Mouse (Mus musculus): ENCODE data around the gene Usp5. TPM values are rescaled to one million over a fixed set of nuclear protein-coding genes. Genes with fewer than 3 reads are reported as not detected.
"Not testable (repeated sequence)": the region's sequence is repeated elsewhere in the genome, so short reads cannot be mapped to it uniquely, and the experiment has no call there.

Gene Usp5
- polyA plus RNA-seq, 1 experiment, result 73.2 TPM

DNA sequence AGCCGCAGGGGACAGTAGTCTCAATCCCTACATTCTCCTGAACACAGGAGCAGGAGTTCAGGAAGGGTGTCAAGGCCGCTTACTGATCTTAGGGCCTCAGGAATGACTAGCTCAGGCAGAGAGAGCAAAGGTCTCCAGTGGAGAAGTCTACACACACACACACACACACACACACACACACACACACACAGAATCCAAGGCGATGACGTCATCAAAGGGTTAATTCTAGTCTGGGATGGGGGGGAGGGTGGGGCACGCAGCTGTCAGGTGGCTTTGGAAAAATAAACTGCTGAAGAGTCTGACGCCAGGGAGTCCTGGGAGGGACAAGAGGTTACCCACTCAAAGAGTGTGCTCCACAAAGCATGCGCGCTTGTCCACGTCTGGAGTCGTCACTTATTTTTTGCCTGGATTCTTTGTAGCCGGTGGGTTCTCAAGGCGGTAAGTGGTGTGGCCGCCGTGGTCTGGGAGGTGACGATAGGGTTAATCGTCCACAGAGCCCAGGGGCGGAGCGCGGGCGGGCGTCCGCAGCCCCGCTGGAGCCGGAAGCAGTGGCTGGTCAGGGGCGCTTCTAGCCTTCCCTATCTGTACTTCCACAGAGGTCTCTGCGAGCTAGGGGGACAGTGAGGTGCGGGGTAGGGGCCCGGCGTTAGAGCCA is 20.8 kb downstream of the Usp5 start, which contains the start of gene Spsb2:
Spsb2 (plus strand) TSS at position 304 of the 655 bp plus-strand sequence.
- 3% methylated on average over 29 of the region's 29 CpGs for WGBS
- H3K4me3 ChIP-seq (replicated peaks; ENCODE audit: extremely low read depth, low read depth, low read length), result peak within 1 kb of the TSS; percentile 94
- peak; percentile 81 for DNase-seq
- peaks cover 20% of the 10 kb centered on the region for H3K4me1 ChIP-seq (ENCODE audit: control insufficient read depth, insufficient read depth, low read length)
- no peak for TF ChIP-seq CTCF (IDR thresholded peaks at IDR 0.05; ENCODE audit: insufficient read depth, low read length)
- peak; percentile 46; the same call in 1 of the 2 replicates for TF ChIP-seq POLR2A (IDR thresholded peaks at IDR 0.05; ENCODE audit: borderline replicate concordance, extremely low read depth, low read depth, low read length)

DNA sequence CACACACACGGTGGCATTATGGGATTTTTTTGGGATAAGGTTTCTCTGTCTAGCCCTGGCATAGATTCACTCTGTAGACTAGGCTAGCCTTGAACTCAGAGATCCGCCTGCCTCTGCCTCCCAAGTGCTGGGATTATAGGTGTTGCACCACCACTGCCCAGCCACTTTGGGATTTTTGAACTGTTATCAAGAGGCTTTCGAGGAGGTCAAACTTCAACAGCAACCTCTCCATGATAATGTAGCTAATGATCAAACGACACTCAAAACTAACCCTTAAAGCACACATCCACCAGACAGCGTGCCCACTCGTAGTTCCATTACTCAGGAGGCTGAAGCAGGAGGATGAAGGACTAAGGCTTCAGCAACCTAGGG is 21.3 kb downstream of the Usp5 start:
- DNase-seq, result no peak
- no peak for TF ChIP-seq CTCF (IDR thresholded peaks at IDR 0.05; ENCODE audit: insufficient read depth, low read length)
- TF ChIP-seq POLR2A (IDR thresholded peaks at IDR 0.05; ENCODE audit: borderline replicate concordance, extremely low read depth, low read depth, low read length), result no peak
- H3K4me3 ChIP-seq (replicated peaks; ENCODE audit: extremely low read depth, low read depth, low read length), result peak overlapping the region; percentile 94
- WGBS, result 52% methylated on average over 6 of the region's 6 CpGs
- peaks cover 17% of the 10 kb centered on the region for H3K4me1 ChIP-seq (ENCODE audit: control insufficient read depth, insufficient read depth, low read length)

GRCm38 (mm10) chr6:124807366-124807765 is 21.9 kb downstream of the Usp5 start:
- Histone ChIP-seq H3K4me1 (ENCODE audit: control insufficient read depth, insufficient read depth, low read length) (peaks cover 14% of the 10 kb centered on the region), H3K4me3 (replicated peaks; ENCODE audit: extremely low read depth, low read depth, low read length) (no peak overlapping the region)
- TF ChIP-seq POLR2A (IDR thresholded peaks at IDR 0.05; ENCODE audit: borderline replicate concordance, extremely low read depth, low read depth, low read length) (no peak), CTCF (IDR thresholded peaks at IDR 0.05; ENCODE audit: insufficient read depth, low read length) (no peak)
- DNase-seq, result no peak
- 68% methylated on average over 4 of the region's 4 CpGs for WGBS

- 82% methylated on average over 7 of the region's 7 CpGs for WGBS
- no peak for TF ChIP-seq POLR2A (IDR thresholded peaks at IDR 0.05; ENCODE audit: borderline replicate concordance, extremely low read depth, low read depth, low read length)
- no peak for TF ChIP-seq CTCF (IDR thresholded peaks at IDR 0.05; ENCODE audit: insufficient read depth, low read length)
- Histone ChIP-seq H3K4me3 (replicated peaks; ENCODE audit: extremely low read depth, low read depth, low read length) (no peak overlapping the region), H3K4me1 (ENCODE audit: control insufficient read depth, insufficient read depth, low read length) (peaks cover 14% of the 10 kb centered on the region)
- no peak for DNase-seq
These were observed 22.7 kb downstream of the Usp5 start for GRCm38 (mm10) chr6:124806446-124807140.

GRCm38 (mm10) chr6:124805341-124806321 is 23.7 kb downstream of the Usp5 start:
- peak overlapping the region; percentile 61 for H3K4me3 ChIP-seq (replicated peaks; ENCODE audit: extremely low read depth, low read depth, low read length)
- TF ChIP-seq POLR2A (IDR thresholded peaks at IDR 0.05; ENCODE audit: borderline replicate concordance, extremely low read depth, low read depth, low read length) (peak; percentile 89; the same call in 1 of the 2 replicates), CTCF (IDR thresholded peaks at IDR 0.05; ENCODE audit: insufficient read depth, low read length) (no peak)

GRCm38 (mm10) chr6:124804341-124804740 is 24.9 kb downstream of the Usp5 start:
- Histone ChIP-seq H3K4me3 (replicated peaks; ENCODE audit: extremely low read depth, low read depth, low read length) (no peak overlapping the region), H3K4me1 (ENCODE audit: control insufficient read depth, insufficient read depth, low read length) (peaks cover 10% of the 10 kb centered on the region; the same call in 1 of the 2 replicates)
- no peak for DNase-seq
- 79% methylated on average over 3 of the region's 3 CpGs for WGBS
- TF ChIP-seq CTCF (IDR thresholded peaks at IDR 0.05; ENCODE audit: insufficient read depth, low read length) (no peak), POLR2A (IDR thresholded peaks at IDR 0.05; ENCODE audit: borderline replicate concordance, extremely low read depth, low read depth, low read length) (no peak)

More at GRCm38 (mm10) chr6:124805341-124806321, 23.7 kb downstream of the Usp5 start:
- WGBS, result 3% methylated on average over 34 of the region's 34 CpGs
- DNase-seq, result peak; percentile 92
- peaks cover 14% of the 10 kb centered on the region for H3K4me1 ChIP-seq (ENCODE audit: control insufficient read depth, insufficient read depth, low read length)

- peaks cover 10% of the 10 kb centered on the region; the same call in 1 of the 2 replicates for H3K4me1 ChIP-seq (ENCODE audit: control insufficient read depth, insufficient read depth, low read length)
- H3K4me3 ChIP-seq (replicated peaks; ENCODE audit: extremely low read depth, low read depth, low read length); DNase-seq: not testable (repeated sequence)
- WGBS, result 96% methylated on average over 4 of the region's 4 CpGs
These were observed 25.6 kb downstream of the Usp5 start for GRCm38 (mm10) chr6:124803691-124804090.

DNA sequence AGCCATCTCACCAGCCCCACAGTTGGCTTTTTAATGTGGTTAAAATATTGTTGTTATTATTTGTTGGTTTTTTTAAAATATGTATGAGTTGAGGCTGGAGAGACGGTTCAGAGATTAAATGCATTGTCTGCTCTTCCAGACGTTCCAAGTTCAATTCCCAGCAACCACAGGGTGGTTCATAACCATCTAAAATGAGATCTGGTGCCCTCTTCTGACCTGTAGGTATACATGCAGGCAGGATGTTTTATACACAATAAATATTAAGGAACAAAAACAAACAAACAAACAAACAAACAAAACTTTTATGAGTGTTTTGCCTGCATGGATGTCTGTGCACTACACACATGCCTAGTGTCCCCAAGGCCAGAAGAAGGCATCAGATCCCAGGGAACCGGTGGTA is 26.2 kb downstream of the Usp5 start:
- Histone ChIP-seq H3K4me3 (replicated peaks; ENCODE audit: extremely low read depth, low read depth, low read length) (no peak overlapping the region), H3K4me1 (ENCODE audit: control insufficient read depth, insufficient read depth, low read length) (peaks cover 7% of the 10 kb centered on the region; the same call in 1 of the 2 replicates)
- no peak for DNase-seq
- 81% methylated on average over 3 of the region's 3 CpGs for WGBS
- TF ChIP-seq CTCF (IDR thresholded peaks at IDR 0.05; ENCODE audit: insufficient read depth, low read length) (no peak), POLR2A (IDR thresholded peaks at IDR 0.05; ENCODE audit: borderline replicate concordance, extremely low read depth, low read depth, low read length) (no peak)

GRCm38 (mm10) chr6:124802400-124802799 is 26.9 kb downstream of the Usp5 start:
- H3K4me3 ChIP-seq (replicated peaks; ENCODE audit: extremely low read depth, low read depth, low read length); DNase-seq; H3K4me1 ChIP-seq (ENCODE audit: control insufficient read depth, insufficient read depth, low read length): not testable (repeated sequence)
- 19% methylated on average over 6 of the region's 9 CpGs for whole genome bisulfite sequencing

All from lung, adult 2 months (tissue).